Mouse (Mus musculus): Measurements from ENCODE around the gene Mkks. TPM values are rescaled to one million over a fixed set of nuclear protein-coding genes. Genes with fewer than 3 reads are reported as not detected.

Mkks gene
- polyA plus RNA-seq, 1 experiment from 2014 or later = 5.0 TPM

DNA sequence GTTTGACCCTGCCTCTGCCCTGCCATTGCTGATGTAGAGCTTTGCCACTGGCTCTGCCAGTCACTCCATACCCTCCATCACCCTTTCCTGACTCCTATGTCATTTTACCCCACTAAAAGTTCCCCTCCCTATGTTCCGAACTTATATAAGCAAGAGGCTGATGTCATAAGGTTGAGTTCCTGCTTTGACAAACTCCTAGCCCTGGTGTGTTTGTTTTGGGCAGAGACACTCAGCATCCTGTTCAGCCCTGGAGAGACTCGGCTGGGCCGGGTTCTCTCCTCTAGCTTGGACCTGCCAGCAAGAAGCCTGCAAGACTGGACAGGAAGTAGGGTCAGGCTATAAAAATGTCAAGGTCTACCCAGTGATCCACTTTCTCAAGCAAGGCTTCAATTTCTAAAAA lies 58.3 kb downstream of the Mkks start:
- 51% methylated on average over 3 of the region's 3 CpGs for WGBS (ENCODE audit: insufficient replicate concordance)
- H3K4me2 ChIP-seq (ENCODE audit: low read depth, low read length) = no peak overlapping the region
- H3K9me3 ChIP-seq (ENCODE audit: low read length) = no peaks in the 10 kb centered on the region
- no peak overlapping the region for H3K9ac ChIP-seq (replicated peaks)
- H3K36me3 ChIP-seq (replicated peaks; ENCODE audit: insufficient read depth, low read length) = no peaks in the 10 kb centered on the region
- ATAC-seq (no peak), DNase-seq (no peak)
- H3K4me3 ChIP-seq (ENCODE audit: low read depth, low read length) = no peak overlapping the region
- no peaks in the 10 kb centered on the region for H3K4me1 ChIP-seq (ENCODE audit: insufficient read depth)
- H3K27ac ChIP-seq (ENCODE audit: low read depth) = no peak overlapping the region
- H3K27me3 ChIP-seq (ENCODE audit: insufficient read depth, low read length) = no peaks in the 10 kb centered on the region
- TF ChIP-seq EP300 (IDR thresholded peaks at IDR 0.05; ENCODE audit: low read depth) = no peak
- TF ChIP-seq CTCF (IDR thresholded peaks at IDR 0.05; ENCODE audit: low read depth) = no peak

DNA sequence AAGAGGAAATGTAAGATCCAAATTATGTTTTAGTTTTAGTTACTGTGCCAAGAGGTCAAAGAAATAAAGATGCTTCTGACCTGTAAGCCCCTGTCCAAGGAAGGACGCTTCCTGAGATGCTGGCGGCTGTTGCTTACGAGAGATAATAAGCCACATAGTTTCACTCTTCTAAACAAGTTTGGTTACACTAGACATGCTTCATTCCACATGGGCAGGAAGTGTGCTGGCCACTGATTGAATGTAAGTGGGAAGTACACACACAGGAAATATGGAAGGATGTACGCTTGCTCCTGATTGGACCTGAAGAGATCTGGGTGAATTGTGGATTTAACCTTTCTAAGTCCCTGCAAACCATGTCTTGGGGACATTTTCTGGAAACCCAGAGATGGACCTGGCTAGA lies 63.6 kb downstream of the Mkks start:
- H3K4me1 ChIP-seq (ENCODE audit: insufficient read depth) = no peaks in the 10 kb centered on the region
- ATAC-seq = no peak
- TF ChIP-seq CTCF (IDR thresholded peaks at IDR 0.05; ENCODE audit: low read depth) (no peak), EP300 (IDR thresholded peaks at IDR 0.05; ENCODE audit: low read depth) (no peak)
- H3K9ac ChIP-seq (replicated peaks) = no peak overlapping the region
- H3K4me3 ChIP-seq (ENCODE audit: low read depth, low read length) = no peak overlapping the region
- WGBS (ENCODE audit: insufficient replicate concordance) = 29% methylated on average over 4 of the region's 4 CpGs
- no peaks in the 10 kb centered on the region for H3K9me3 ChIP-seq (ENCODE audit: low read length)
- no peak overlapping the region for H3K27ac ChIP-seq (ENCODE audit: low read depth)
- no peak for DNase-seq
- H3K4me2 ChIP-seq (ENCODE audit: low read depth, low read length) = no peak overlapping the region
- no peaks in the 10 kb centered on the region for H3K36me3 ChIP-seq (replicated peaks; ENCODE audit: insufficient read depth, low read length)
- no peaks in the 10 kb centered on the region for H3K27me3 ChIP-seq (ENCODE audit: insufficient read depth, low read length)

Other genes with a start within 250 kb of the Mkks start
- 0.11 TPM in 1 of 2 replicates, not detected in the other for gene Snap25, start 177.9 kb downstream of the Mkks start, polyA plus RNA-seq (2015; fragmentation: Nextera tagmentation; extraction: Ambion mirVana)
- gene AL731706.2, start 5.7 kb downstream of the Mkks start, polyA plus RNA-seq (2015; fragmentation: Nextera tagmentation; extraction: Ambion mirVana) = 23.8 and 24.4 TPM in 2 replicates
- 1.1 and 1.7 TPM in 2 replicates for gene Slx4ip, start 171 bp downstream of the Mkks start, polyA plus RNA-seq (2015; fragmentation: Nextera tagmentation; extraction: Ambion mirVana)
- 22.2 and 24.4 TPM in 2 replicates for gene AL731706.1, start within 50 bp of the Mkks start, polyA plus RNA-seq (2015; fragmentation: Nextera tagmentation; extraction: Ambion mirVana)
- gene Jag1, start 225.3 kb upstream of the Mkks start, polyA plus RNA-seq (2015; fragmentation: Nextera tagmentation; extraction: Ambion mirVana) = 1.1 and 1.4 TPM in 2 replicates

All from liver, postnatal 0 days (tissue).